Mouse (Mus musculus): ENCODE results near the gene Gstp2.
"Not testable (repeated sequence)": the region's sequence is repeated elsewhere in the genome, so short reads cannot be mapped to it uniquely, and the experiment has no call there.

Gstp2 gene

GRCm38 (mm10) chr19:4049069-4049468, 3.2 kb upstream of the Gstp2 start:
- DNase-seq (ENCODE audit: low spot score in 2 of 2), result not testable (repeated sequence)

DNA sequence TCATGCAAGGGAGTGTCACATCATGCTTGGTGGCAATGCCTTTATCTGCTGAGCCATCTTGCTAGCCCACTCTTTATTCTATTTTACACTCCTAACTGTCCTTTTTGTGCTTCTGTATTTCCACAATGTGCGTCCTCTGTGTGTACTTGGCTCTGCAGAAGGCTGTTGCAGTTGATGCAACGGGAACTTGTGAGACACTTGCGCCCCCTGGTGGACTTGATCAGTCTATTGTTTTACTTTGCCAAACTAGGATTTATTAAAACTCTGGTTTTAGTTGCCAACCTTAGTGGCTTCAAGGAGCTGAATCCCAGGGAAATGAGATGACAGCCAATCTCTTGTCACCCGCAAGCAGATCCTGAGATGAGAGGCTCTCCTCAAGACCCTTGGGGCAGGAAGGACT, 2.0 kb upstream of the Gstp2 start:
- DNase-seq (ENCODE audit: low spot score in 2 of 2), result peak in 1 of 2 experiments; percentile 53

DNA sequence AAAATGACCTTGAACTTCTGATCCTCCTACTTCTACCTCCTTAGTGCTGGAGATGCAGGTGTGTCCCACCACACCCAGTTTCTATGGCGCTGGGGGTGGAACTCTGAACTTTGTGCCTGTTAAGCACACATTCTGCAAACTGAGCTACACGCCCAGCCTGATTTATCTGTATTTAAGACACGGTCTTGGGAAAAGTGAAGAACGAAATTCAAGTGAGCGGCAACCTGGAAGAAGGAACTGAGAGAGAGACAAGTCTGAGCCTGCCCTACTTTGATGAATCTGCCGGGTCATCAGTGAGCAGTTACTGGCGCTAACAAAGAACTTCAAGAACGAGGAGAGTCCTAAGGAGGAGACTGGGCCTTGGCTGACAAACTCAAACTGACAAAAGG, 1.0 kb upstream of the Gstp2 start:
- DNase-seq (ENCODE audit: low spot score in 2 of 2), result no peak

DNA sequence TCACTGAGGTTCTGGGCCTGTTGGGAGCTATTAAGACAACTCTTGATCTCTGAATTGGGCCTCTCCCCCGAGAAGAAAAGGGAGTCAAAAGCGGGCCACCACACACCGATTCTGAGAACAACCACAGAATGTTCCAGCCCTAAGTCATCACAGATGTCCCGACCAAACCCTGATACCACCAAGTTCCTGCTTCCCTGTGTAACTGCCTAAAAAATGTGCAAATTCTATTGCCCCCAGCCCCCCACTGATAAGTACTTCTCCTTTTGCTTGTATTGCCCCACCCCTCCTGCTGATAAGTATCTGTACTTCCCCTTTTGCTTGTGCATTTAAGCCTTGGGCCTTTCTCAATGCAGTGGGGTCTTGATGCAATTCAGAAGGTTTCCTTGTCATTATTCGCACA, 1.7 kb downstream of the Gstp2 start:
- not testable (repeated sequence) for DNase-seq (ENCODE audit: low spot score in 2 of 2)

DNA sequence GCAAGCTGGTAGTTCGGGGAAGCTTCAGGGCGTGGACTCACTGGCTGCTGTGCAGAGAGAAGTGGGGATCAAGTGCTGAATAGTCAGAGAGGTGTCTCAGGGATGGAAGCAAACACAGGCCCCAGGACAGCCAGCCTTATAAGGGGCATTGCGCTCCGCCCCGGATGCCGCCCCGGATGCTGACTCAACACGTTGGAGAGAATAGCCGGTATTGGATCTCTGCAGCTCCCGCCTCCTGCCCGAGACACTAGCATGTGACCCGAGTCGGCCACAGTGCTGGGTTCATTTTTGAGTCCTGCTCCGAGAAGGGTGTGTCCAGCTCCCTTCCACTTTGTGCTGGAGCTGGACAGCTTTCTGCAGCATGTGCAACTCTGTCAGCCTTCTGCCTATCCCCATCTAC, 3.7 kb downstream of the Gstp2 start:
- DNase-seq (ENCODE audit: low spot score in 2 of 2), result no peak

- DNase-seq (ENCODE audit: low spot score in 2 of 2), result not testable (repeated sequence)
Observed at GRCm38 (mm10) chr19:4041500-4041899, 4.3 kb downstream of the Gstp2 start.

GRCm38 (mm10) chr19:4040941-4041340, 4.9 kb downstream of the Gstp2 start:
- not testable (repeated sequence) for DNase-seq (ENCODE audit: low spot score in 2 of 2)

DNA sequence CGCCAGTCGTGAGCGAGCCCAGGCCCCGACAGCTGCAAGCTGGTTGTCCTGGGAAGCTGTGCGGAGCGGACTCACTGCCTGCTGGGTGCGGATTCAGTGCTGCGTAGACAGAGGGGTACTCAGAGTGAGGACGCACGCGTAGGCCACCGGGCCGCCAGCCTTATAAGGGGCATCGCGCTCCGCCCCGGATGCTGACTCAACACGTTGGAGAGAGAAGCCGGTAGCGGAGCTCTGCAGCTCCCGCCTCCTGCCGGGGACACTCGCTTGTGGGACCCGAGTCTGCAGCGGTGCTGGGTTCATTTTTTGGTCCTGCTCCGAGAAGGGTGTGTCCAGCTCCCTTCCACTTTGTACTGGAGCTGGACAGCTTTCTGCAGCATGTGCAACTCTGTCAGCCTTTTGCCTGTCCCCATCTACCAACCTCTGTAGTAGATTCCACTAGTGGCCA, 8.0 kb downstream of the Gstp2 start, which contains the start of gene Gstp1:
Gene Gstp1, minus strand, starts transcription at position 198 of the 445 bp plus-strand sequence.
- DNase-seq (ENCODE audit: low spot score in 2 of 2), result peak; percentile 72 to 82

- DNase-seq (ENCODE audit: low spot score in 2 of 2), result not testable (repeated sequence)
Observed at GRCm38 (mm10) chr19:4037154-4037787, 8.6 kb downstream of the Gstp2 start.

DNA sequence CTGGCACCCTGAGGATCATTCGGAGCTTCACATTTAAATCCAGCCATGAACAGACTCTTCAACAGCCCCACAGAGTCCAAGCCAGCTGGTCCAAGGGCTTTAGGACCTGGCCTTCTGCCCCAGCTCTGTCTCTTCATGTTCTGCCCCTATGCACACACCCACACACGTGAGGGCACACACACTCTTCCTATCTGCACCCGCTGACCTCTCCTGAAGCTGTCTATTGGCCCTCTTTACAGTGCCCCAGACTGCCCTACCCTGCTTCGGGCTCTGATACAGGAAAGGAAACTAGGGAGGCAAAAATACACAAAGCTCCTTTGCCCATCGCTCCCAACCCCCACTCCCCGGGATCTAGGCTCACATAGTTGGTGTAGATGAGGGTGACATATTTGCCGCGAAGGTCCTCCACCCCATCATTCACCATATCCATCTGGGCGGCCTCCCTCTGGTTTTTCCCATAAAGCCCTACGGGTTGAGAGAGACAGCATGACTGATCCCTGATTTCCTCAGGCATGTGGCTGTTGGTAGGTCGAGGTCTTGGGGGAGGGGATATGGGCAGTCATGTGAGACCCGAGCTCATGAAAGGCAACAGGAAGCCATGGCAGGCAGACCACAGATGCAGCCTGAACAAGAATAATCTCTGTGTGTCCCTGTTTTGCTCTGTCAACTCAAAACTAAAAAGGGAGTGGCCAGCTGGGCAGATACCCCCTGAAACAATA, 9.3 kb downstream of the Gstp2 start:
- DNase-seq (ENCODE audit: low spot score in 2 of 2), result no peak

- DNase-seq (ENCODE audit: low spot score in 2 of 2), result no peak
Observed at GRCm38 (mm10) chr19:4033742-4034141, 12.1 kb downstream of the Gstp2 start.

- no peak for DNase-seq (ENCODE audit: low spot score in 2 of 2)
Observed at GRCm38 (mm10) chr19:4033298-4033697, 12.5 kb downstream of the Gstp2 start.

- no peak for DNase-seq (ENCODE audit: low spot score in 2 of 2)
Observed at GRCm38 (mm10) chr19:4032668-4033067, 13.2 kb downstream of the Gstp2 start.

- no peak for DNase-seq (ENCODE audit: low spot score in 2 of 2)
Observed at GRCm38 (mm10) chr19:4027576-4027975, 18.2 kb downstream of the Gstp2 start.

- no peak for DNase-seq (ENCODE audit: low spot score in 2 of 2)
Observed at GRCm38 (mm10) chr19:4023185-4023584, 22.6 kb downstream of the Gstp2 start.

- peak; percentile 62 to 68 for DNase-seq (ENCODE audit: low spot score in 2 of 2)
Observed at GRCm38 (mm10) chr19:4018743-4019583, 26.9 kb downstream of the Gstp2 start.

DNA sequence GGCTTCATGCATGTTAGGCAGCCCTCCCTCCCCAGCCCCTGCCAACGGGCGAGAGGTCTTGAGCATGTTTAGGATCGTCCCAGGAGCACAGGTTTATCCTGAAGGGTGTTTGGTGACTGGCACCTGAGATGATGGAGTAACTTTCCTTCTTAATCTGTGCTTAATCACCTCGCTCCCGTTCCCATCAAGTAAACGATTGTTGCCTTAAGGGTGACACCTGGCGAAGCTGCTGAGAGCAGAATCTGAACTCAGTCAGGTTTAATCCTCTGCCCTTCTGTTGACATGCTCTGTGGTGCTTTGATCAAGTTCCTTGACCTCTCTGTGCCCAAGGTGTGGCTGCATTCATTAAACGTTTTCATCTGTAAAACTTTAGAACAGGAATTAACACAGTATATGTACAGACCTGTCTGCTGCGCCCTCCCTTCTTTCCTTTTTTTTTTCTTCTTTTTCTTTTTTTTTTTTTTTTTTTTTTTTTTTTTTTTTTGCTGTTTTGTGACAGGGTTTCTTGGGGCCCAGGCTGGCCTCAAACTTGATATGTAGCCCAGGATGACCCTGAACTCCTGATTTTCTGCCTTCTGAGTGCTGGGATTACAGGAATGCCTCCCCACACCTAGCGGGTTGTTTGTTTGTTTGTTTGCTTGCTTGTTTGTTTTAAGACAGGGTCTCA, 27.8 kb downstream of the Gstp2 start:
- DNase-seq (ENCODE audit: low spot score in 2 of 2), result no peak

DNA sequence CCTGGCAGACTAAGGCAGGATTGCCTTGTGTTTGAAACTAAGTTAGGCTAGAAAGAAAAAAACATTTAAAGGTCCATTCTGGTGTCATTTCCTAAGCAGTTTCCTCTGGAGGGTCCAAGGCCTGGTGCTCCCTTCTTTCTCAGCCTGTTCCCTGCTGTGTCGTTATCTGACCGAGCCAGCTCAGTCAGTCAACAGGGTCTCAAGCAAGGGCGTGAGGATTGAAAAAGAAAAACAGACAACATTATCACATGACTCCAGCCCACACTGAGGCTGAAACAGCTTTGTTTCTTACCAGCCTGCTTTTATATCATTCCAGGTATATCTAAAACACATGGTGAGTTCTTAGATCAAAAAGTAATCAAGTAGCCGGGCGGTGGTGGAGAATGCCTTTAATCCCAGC, 30.2 kb downstream of the Gstp2 start:
- no peak for DNase-seq (ENCODE audit: low spot score in 2 of 2)

DNA sequence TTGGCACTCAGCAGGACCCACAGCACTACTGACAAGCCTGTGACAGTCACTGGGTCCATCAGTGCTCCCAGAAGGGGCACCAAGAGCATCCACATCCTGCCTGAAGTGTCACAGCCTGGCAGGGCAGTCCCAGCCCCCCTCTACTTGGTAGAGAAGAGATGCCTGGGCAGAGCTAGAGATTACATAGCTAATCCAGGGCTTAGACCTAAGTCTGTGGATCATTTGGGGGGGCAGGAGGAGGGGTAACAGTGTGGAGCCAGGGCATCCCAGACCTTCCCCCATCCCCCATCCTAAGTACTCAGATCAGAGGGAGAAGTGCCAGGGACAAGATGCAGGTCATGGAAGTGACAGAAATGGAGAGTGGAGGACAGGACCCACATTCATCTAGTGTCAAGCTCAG, 31.0 kb downstream of the Gstp2 start:
- no peak for DNase-seq (ENCODE audit: low spot score in 2 of 2)

- DNase-seq (ENCODE audit: low spot score in 2 of 2), result no peak
Observed at GRCm38 (mm10) chr19:4013066-4013465, 32.8 kb downstream of the Gstp2 start.

GRCm38 (mm10) chr19:4012432-4013022, 33.3 kb downstream of the Gstp2 start, which contains the start of gene Ndufv1:
Gene Ndufv1, minus strand, starts transcription at chr19:4012806.
- DNase-seq (ENCODE audit: low spot score in 2 of 2), result peak; percentile 96 to 98

All from frontal cortex, postnatal 14 days (tissue).